Mouse (Mus musculus): ENCODE results near the gene Cartpt. TPM values are rescaled to one million over a fixed set of nuclear protein-coding genes. Genes with fewer than 3 reads are reported as not detected.

Cartpt gene
- total and polyA plus RNA-seq, 3 experiments: 0.33 TPM; not detected in 2

DNA sequence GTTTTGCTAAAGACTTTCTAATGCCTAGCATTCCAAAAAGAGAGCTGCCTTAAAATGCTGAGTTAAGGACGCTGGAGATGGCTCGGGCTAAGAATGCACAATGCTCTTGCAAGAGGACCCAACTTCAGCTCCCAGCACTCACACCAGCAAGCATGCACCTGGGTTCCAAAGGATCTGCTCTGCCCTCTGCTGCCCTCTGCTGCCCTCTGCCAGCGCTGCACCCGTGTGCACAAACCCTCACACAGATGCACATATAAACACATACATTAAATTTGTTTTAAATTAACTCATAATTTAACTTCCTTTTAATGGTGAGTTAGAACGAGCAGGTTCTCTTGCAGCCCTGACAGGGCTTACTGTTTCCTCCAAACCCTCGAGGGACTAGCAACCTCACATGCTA lies 32.5 kb downstream of the Cartpt start:
- no peak for DNase-seq (ENCODE audit: low spot score)
- Histone ChIP-seq H3K9me3 (replicated peaks) (peaks cover 13% of the 10 kb centered on the region), H3K36me3 (replicated peaks) (no peaks in the 10 kb centered on the region), H3K27me3 (ENCODE audit: insufficient read depth, low read length) (no peaks in the 10 kb centered on the region), H3K4me1 (ENCODE audit: insufficient read depth, low read depth, low read length) (no peaks in the 10 kb centered on the region; the same call in 1 of the 2 replicates), H3K4me3 (ENCODE audit: low read depth, low read length) (no peak overlapping the region)
- TF ChIP-seq TAL1 (conservative IDR thresholded peaks at IDR 0.05; ENCODE audit: low read depth, low read length) (no peak), CTCF (IDR thresholded peaks at IDR 0.05; ENCODE audit: low read depth, low read length) (no peak), GATA2 (IDR thresholded peaks at IDR 0.05; ENCODE audit: borderline replicate concordance, low read depth, low read length) (no peak), GATA1 (IDR thresholded peaks at IDR 0.05; ENCODE audit: borderline replicate concordance, low read length) (no peak), POLR2AphosphoS5 (IDR thresholded peaks at IDR 0.05; ENCODE audit: insufficient replicate concordance, low read depth, low read length) (no peak)
- ATAC-seq (ENCODE audit: extremely low read depth, insufficient number of reproducible peaks, low FRiP score, poor library complexity, severe bottlenecking): no peak

DNA sequence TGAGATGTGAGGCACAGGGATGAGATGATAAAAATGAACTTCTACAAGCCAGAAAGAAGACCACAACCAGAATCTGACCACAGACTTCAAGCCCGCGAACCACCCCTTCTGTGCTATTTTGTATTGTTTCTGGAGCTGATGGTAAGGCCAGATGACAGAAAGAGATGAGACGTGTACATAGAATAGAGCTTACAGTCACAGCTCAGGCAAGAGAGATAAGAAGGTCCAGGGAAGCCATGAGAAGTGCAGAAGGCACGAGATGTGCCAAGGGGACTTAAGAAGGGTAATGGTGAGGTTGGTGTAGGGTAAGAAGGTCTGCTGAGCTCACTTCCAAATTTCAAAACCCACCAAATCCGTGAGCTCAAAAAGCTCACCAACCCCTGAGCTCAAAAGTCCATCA lies 36.6 kb downstream of the Cartpt start:
- DNase-seq (ENCODE audit: low spot score) (no peak), ATAC-seq (ENCODE audit: extremely low read depth, insufficient number of reproducible peaks, low FRiP score, poor library complexity, severe bottlenecking) (peak; percentile 69)
- Histone ChIP-seq H3K4me1 (ENCODE audit: insufficient read depth, low read depth, low read length) (no peaks in the 10 kb centered on the region; the same call in 1 of the 2 replicates), H3K4me3 (ENCODE audit: low read depth, low read length) (no peak overlapping the region), H3K27me3 (ENCODE audit: insufficient read depth, low read length) (no peaks in the 10 kb centered on the region), H3K9me3 (replicated peaks) (peaks cover 12% of the 10 kb centered on the region), H3K36me3 (replicated peaks) (no peaks in the 10 kb centered on the region)
- no peak for TF ChIP-seq CTCF (IDR thresholded peaks at IDR 0.05; ENCODE audit: low read depth, low read length)
- TF ChIP-seq GATA2 (IDR thresholded peaks at IDR 0.05; ENCODE audit: borderline replicate concordance, low read depth, low read length): no peak
- TF ChIP-seq POLR2AphosphoS5 (IDR thresholded peaks at IDR 0.05; ENCODE audit: insufficient replicate concordance, low read depth, low read length): no peak
- no peak for TF ChIP-seq TAL1 (conservative IDR thresholded peaks at IDR 0.05; ENCODE audit: low read depth, low read length)
- TF ChIP-seq GATA1 (IDR thresholded peaks at IDR 0.05; ENCODE audit: borderline replicate concordance, low read length): no peak

DNA sequence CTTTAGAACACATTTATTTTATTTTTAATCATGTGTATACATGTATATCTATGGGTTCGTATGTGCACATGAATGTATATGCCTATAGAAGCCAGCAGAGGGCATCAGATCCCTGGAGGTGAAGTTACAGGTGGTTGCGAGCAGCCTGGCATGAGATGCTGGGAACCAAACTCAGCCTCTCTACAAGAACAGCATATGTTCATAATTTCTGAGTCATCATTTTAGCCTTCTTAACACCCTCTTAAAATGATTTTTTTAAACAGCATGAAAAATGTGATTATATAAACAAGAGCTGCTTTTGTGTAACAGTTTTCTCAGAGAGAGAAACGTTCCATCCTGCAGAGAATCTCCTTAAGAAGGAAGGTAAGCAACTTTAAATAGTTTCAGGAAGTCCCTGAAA lies 40.2 kb downstream of the Cartpt start:
- TF ChIP-seq CTCF (IDR thresholded peaks at IDR 0.05; ENCODE audit: low read depth, low read length): no peak
- no peak for TF ChIP-seq TAL1 (conservative IDR thresholded peaks at IDR 0.05; ENCODE audit: low read depth, low read length)
- Histone ChIP-seq H3K4me1 (ENCODE audit: insufficient read depth, low read depth, low read length) (no peaks in the 10 kb centered on the region; the same call in 1 of the 2 replicates), H3K27me3 (ENCODE audit: insufficient read depth, low read length) (no peaks in the 10 kb centered on the region), H3K36me3 (replicated peaks) (no peaks in the 10 kb centered on the region), H3K4me3 (ENCODE audit: low read depth, low read length) (no peak overlapping the region), H3K9me3 (replicated peaks) (peaks cover 3% of the 10 kb centered on the region; the same call in 1 of the 2 replicates)
- DNase-seq (ENCODE audit: low spot score) (no peak), ATAC-seq (ENCODE audit: extremely low read depth, insufficient number of reproducible peaks, low FRiP score, poor library complexity, severe bottlenecking) (no peak)

DNA sequence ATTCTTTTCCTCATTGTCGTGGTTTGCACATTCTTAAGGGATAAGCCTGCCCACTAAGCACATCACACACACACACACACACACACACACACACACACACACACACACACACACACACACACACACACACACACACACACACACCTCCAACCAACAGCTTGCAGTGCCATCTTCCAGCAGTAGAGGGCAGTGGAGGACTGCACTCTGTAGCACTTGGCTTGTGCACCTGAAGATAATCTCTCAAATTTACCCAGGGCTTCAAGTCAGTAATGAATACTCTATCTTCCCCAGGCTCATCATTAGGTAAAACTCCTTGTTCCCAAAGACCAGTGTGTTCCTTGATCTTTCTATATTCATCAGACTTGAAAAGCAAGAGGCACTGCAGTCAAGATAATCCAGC lies 41.8 kb downstream of the Cartpt start:
- no peaks in the 10 kb centered on the region for H3K4me1 ChIP-seq (ENCODE audit: insufficient read depth, low read depth, low read length)
- H3K36me3 ChIP-seq (replicated peaks): no peaks in the 10 kb centered on the region
- no peaks in the 10 kb centered on the region for H3K27me3 ChIP-seq (ENCODE audit: insufficient read depth, low read length)
- H3K4me3 ChIP-seq (ENCODE audit: low read depth, low read length): no peak overlapping the region
- DNase-seq (ENCODE audit: low spot score) (no peak), ATAC-seq (ENCODE audit: extremely low read depth, insufficient number of reproducible peaks, low FRiP score, poor library complexity, severe bottlenecking) (no peak)
- peaks cover 3% of the 10 kb centered on the region for H3K9me3 ChIP-seq (replicated peaks)
- no peak for TF ChIP-seq TAL1 (conservative IDR thresholded peaks at IDR 0.05; ENCODE audit: low read depth, low read length)
- peak; percentile 54 for TF ChIP-seq CTCF (IDR thresholded peaks at IDR 0.05; ENCODE audit: low read depth, low read length)

DNA sequence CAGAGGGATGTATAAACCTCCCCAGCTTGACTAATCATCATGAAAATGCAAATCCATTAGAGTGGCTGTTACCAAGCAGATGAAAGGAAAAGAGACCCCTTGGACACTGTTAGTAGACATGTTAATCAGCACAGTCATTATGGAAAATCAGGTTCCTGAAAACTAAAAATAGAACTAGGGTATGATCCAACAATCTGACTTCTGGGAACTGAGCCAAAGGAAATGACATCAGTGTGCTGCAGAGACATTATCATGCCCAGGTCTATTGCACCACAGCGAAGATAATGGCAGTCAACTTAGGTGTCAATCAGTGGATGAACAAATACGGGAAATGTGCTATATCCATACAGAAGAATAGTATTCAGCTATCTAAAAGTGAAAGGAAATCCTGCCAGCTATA lies 43.0 kb downstream of the Cartpt start:
- ATAC-seq (ENCODE audit: extremely low read depth, insufficient number of reproducible peaks, low FRiP score, poor library complexity, severe bottlenecking): no peak
- DNase-seq (ENCODE audit: low spot score): no peak
- Histone ChIP-seq H3K9me3 (replicated peaks) (peaks cover 3% of the 10 kb centered on the region), H3K4me3 (ENCODE audit: low read depth, low read length) (no peak overlapping the region), H3K36me3 (replicated peaks) (no peaks in the 10 kb centered on the region), H3K4me1 (ENCODE audit: insufficient read depth, low read depth, low read length) (no peaks in the 10 kb centered on the region), H3K27me3 (ENCODE audit: insufficient read depth, low read length) (no peaks in the 10 kb centered on the region)
- TF ChIP-seq TAL1 (conservative IDR thresholded peaks at IDR 0.05; ENCODE audit: low read depth, low read length) (no peak), POLR2AphosphoS5 (IDR thresholded peaks at IDR 0.05; ENCODE audit: insufficient replicate concordance, low read depth, low read length) (no peak), GATA2 (IDR thresholded peaks at IDR 0.05; ENCODE audit: borderline replicate concordance, low read depth, low read length) (no peak), GATA1 (IDR thresholded peaks at IDR 0.05; ENCODE audit: borderline replicate concordance, low read length) (no peak), CTCF (IDR thresholded peaks at IDR 0.05; ENCODE audit: low read depth, low read length) (no peak)

DNA sequence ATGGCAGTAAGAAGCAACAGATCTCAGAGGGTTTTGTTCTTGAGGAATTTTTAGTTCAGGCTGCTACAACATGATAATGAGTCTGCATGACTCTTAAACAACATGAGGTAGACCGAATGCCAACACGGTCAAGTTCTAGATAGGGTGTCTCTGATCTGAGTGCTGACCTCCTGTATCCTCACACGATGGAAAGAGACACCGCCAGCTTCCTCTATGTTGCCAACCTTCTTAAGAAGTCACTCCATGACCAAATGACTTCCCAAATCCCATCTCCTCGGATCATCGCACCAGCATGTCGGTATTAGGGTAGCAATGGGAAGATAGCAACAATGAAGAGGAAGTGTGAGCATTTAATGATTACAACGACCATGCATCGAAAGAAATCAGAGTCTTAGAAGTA lies 43.6 kb downstream of the Cartpt start:
- H3K27me3 ChIP-seq (ENCODE audit: insufficient read depth, low read length): no peaks in the 10 kb centered on the region
- no peak overlapping the region for H3K4me3 ChIP-seq (ENCODE audit: low read depth, low read length)
- DNase-seq (ENCODE audit: low spot score): no peak
- no peaks in the 10 kb centered on the region for H3K4me1 ChIP-seq (ENCODE audit: insufficient read depth, low read depth, low read length)
- TF ChIP-seq CTCF (IDR thresholded peaks at IDR 0.05; ENCODE audit: low read depth, low read length): no peak
- TF ChIP-seq GATA2 (IDR thresholded peaks at IDR 0.05; ENCODE audit: borderline replicate concordance, low read depth, low read length): no peak
- TF ChIP-seq GATA1 (IDR thresholded peaks at IDR 0.05; ENCODE audit: borderline replicate concordance, low read length): no peak
- no peak for TF ChIP-seq POLR2AphosphoS5 (IDR thresholded peaks at IDR 0.05; ENCODE audit: insufficient replicate concordance, low read depth, low read length)
- no peak for TF ChIP-seq TAL1 (conservative IDR thresholded peaks at IDR 0.05; ENCODE audit: low read depth, low read length)
- H3K36me3 ChIP-seq (replicated peaks): no peaks in the 10 kb centered on the region
- peaks cover 3% of the 10 kb centered on the region for H3K9me3 ChIP-seq (replicated peaks)
- no peak for ATAC-seq (ENCODE audit: extremely low read depth, insufficient number of reproducible peaks, low FRiP score, poor library complexity, severe bottlenecking)

DNA sequence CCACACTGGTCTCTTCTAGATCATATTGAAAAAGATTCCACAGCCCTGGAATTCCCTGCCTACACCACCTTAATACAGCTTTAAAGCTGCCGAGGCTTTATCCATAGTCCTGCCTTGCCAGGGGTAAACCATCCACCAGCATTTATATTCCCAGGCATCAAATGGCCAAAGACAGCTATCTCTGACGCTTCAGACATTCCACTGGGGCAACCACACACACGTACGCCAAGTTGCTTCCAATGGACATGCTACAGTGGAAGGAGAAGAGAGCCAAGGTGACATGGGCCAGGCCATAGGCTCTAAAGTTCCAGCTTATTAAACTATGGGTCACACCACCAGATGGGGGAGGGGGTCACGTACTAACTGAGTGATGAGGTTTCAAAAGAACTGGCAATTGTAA lies 45.7 kb downstream of the Cartpt start:
- ATAC-seq (ENCODE audit: extremely low read depth, insufficient number of reproducible peaks, low FRiP score, poor library complexity, severe bottlenecking) (no peak), DNase-seq (ENCODE audit: low spot score) (no peak)
- no peaks in the 10 kb centered on the region for H3K36me3 ChIP-seq (replicated peaks)
- no peaks in the 10 kb centered on the region for H3K4me1 ChIP-seq (ENCODE audit: insufficient read depth, low read depth, low read length)
- no peaks in the 10 kb centered on the region for H3K27me3 ChIP-seq (ENCODE audit: insufficient read depth, low read length)
- no peak overlapping the region for H3K4me3 ChIP-seq (ENCODE audit: low read depth, low read length)
- TF ChIP-seq CTCF (IDR thresholded peaks at IDR 0.05; ENCODE audit: low read depth, low read length): no peak
- TF ChIP-seq GATA1 (IDR thresholded peaks at IDR 0.05; ENCODE audit: borderline replicate concordance, low read length): no peak
- TF ChIP-seq TAL1 (conservative IDR thresholded peaks at IDR 0.05; ENCODE audit: low read depth, low read length): no peak
- no peak for TF ChIP-seq POLR2AphosphoS5 (IDR thresholded peaks at IDR 0.05; ENCODE audit: insufficient replicate concordance, low read depth, low read length)
- TF ChIP-seq GATA2 (IDR thresholded peaks at IDR 0.05; ENCODE audit: borderline replicate concordance, low read depth, low read length): no peak
- H3K9me3 ChIP-seq (replicated peaks): no peaks in the 10 kb centered on the region; the same call in 1 of the 2 replicates
